Mouse (Mus musculus) brain, embryonic 18.5 days (tissue): Measurements from ENCODE around the gene Flt4.

Source experiments
- DNase-seq: peaks from one replicate; pipeline ENCODE4 v3.0.0-alpha.2; 2012; ENCODE audit warnings: low read depth, low spot score

Gene Flt4

DNA sequence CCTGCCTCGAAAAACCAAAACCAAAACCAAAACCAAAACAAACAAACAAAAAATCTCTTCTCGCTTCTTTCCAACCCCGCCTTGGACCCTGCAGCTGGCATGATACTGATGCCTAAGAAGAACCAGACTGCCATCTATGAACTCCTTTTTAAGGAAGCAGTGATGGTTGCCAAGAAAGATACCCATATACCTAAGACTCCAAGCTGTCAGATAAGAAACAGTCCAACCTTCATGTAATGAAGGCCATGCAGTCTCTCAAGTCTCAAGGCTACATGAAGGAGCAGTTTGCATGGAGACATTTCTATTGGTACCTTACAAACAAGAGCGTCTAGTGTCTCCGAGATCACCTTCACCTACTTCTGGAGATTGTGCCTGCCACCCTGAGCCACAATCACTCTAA lies 88.7 kb downstream of the Flt4 start:
- DNase-seq: no peak

DNA sequence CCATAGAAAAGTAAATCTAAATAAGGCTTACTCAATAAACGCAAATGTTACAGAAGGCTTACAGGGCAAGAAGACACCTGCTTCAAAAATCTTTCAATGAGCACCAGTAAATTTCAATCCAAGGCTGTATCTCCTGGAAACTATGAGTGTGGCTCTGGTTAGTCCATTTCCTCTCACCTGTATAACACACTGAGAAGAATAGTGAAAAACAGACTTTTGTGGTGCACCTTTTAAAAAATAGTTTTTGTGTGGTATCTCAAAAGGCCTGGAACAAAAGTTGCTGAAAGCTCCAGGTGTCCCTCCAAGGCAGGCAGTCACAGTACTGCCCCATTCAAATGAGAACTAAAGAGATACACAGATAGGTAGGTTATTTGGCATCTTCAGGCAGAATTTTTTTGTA lies 90.0 kb downstream of the Flt4 start:
- no peak for DNase-seq

- DNase-seq: no peak
These were observed 93.0 kb downstream of the Flt4 start for GRCm38 (mm10) chr11:49702014-49702413.
